11 mouse cellular contexts compared by ENCODE assay signal in the genomic region with DNA sequence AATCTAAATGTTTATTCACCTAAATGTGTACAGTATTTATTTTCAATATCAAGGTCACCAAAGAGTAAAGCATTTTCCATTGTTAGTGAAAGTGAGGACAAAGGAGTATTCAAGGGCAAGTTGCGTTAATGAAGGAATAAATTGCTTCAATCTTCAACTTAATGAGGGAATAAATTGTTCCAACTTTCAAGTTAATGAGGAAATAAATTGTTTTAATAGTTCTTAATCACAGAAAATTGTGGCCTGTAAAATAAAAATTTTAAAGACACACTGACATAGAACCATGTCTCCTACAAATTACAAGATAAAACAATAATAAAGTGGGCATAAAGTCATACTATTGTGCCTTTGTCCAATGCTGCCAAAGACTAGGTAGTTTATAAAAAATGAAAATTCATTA.
"Had no signal": no experiment of that assay in that cellular context is flagged by ENCODE, and none has a peak within 500 bp of the region (broad histone marks: within the 10 kb centered on the region; RNA-seq: fewer than 3 reads in every experiment).

No protein-coding gene starts in this region.

- DNase-seq: right cerebral cortex, adult 18-20 months; right cerebral cortex, postnatal 14 days; right cerebral cortex, postnatal 25 days; right cerebral cortex, postnatal 4 days; spleen, adult 18-20 months; thymus, adult 18-20 months; thymus, adult 2 months; thymus, postnatal 14 days; thymus, postnatal 25 days; thymus, postnatal 36 days; thymus, postnatal 4 days had no signal
